Mouse (Mus musculus) embryonic stem cell, embryonic (primary cell): ENCODE data around the gene Vmn1r226.

ENCODE experiments used
- CTCF ChIA-PET, 4 experiments: fragments of 300-600 bp in 2 of 4; fragments of 350-600 bp in 2 of 4; sonication (Branson Sonifier 250); formaldehyde crosslinking; loops; one replicate each; lab custom pipeline; 2022; ENCODE audit warnings: inconsistent platforms in 2 of 4; lab: Charles Lee
- POLR2A ChIA-PET, 4 experiments: fragments of 300-600 bp in 2 of 4; fragments of 350-600 bp in 2 of 4; sonication (Branson Sonifier 250); formaldehyde crosslinking; loops; one replicate each; lab custom pipeline; 2022; ENCODE audit warnings: antibody characterized with exemption in 4 of 4, inconsistent platforms in 1 of 4; lab: Charles Lee

The Vmn1r226 gene

DNA sequence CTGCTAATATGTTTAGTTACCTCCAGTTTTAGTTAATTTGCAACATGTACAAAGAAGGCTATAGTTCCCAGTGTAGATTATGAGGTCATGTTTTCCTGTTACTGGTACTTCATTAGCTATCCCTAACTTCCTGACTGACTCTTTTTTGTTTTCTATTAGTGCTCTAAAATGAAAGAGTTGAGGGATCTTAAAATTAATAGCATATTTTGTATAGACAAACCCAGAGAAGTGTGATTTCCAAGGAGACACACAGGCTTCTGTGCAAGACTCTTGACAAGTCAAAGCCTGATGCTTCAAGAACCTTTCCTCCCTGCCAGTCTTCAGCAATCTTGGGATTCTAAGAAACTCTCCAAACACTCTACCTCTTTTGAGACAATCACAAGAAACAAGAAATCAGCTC is at the start of gene Vmn1r226:
Gene Vmn1r226, plus strand, starts transcription at position 301 of the 400 bp plus-strand sequence.
- POLR2A ChIA-PET, result interaction anchor here in 1 of 4 experiments (1.0 kb wide), 1 partner anchor 262 kb away, joined by 3 read pairs; the partner anchor contains the start of gene Ppp2r1a
- CTCF ChIA-PET, result no interaction called here

DNA sequence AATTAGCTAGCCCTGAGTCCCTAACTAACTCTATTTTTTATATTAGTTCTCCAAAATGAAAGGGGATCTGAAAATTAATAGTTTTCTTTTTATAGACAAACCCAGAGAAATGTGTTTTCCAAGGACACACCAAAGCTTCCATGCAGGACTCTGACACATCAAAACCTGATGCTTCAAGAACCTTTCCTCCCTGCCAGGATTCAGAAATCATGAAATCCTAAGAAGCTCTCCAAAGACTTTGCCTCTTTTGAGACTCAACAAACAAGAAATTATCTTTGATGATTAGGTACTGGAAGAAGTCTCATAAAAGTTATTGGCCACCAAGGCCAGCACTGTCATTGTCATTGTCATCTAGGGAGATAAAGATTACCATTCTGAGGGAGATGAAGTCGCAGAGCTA is 46.9 kb downstream of the Vmn1r226 start, which contains the start of gene Vmn1r227:
Gene Vmn1r227, plus strand, starts transcription at position 301 of the 400 bp plus-strand sequence.
- POLR2A ChIA-PET, result no interaction called here
- CTCF ChIA-PET, result no interaction called here
